Mouse (Mus musculus) heart, adult 2 months (tissue): ENCODE measurements at regions not wholly inside any gene's neighbourhood (a gene's known extent, or its start where the extent isn't known, plus 50 kb on each side); places are given as distances from the start of the nearest gene placed in this dataset.

Source experiments
- DNase-seq, 2 experiments: peaks; one replicate each; pipeline ENCODE4 v3.0.0; 2021
- H3K27ac ChIP-seq: fragments of 200-600 bp; 2 replicates; pipeline ENCODE4 v1.8.1; 2022
- H3K27me3 ChIP-seq: fragments of 200-500 bp; 2 replicates; pipeline ENCODE4 v1.6.1; 2012; ENCODE audit warnings: mild to moderate bottlenecking, low read length, inconsistent platforms, mixed read lengths; ENCODE audit not compliant: control insufficient read depth, insufficient read depth
- H3K36me3 ChIP-seq: fragments of 200-500 bp; 2 replicates; pipeline ENCODE4 v1.6.1; 2012; ENCODE audit warnings: low read length, inconsistent platforms; ENCODE audit not compliant: control insufficient read depth, insufficient read depth
- H3K4me1 ChIP-seq: fragments of 200-500 bp; 2 replicates; pipeline ENCODE4 v1.6.1; 2011; ENCODE audit warnings: low read length; ENCODE audit not compliant: control insufficient read depth, insufficient read depth
- H3K4me3 ChIP-seq: fragments of 200-600 bp; 2 replicates; pipeline ENCODE4 v1.8.1; 2022
- H3K79me2 ChIP-seq: fragments of 200-500 bp; replicated peaks from 2 replicates; pipeline ENCODE4 v1.6.1; 2012; ENCODE audit warnings: mild to moderate bottlenecking, inconsistent platforms, low read length, moderate library complexity, mixed read lengths; ENCODE audit not compliant: control insufficient read depth, insufficient read depth
- H3K9ac ChIP-seq: fragments of 200-500 bp; 2 replicates; pipeline ENCODE4 v1.6.1; 2012; ENCODE audit warnings: low read depth, mild to moderate bottlenecking, control low read depth, inconsistent platforms, low read length, mixed read lengths
- CTCF ChIP-seq: fragments of 200-600 bp; IDR thresholded peaks from 2 replicates; pipeline ENCODE4 v1.8.1; 2022; ENCODE audit warnings: antibody characterized with exemption, mild to moderate bottlenecking, moderate library complexity
- EP300 ChIP-seq: fragments of 200-500 bp; IDR thresholded peaks from 2 replicates; pipeline ENCODE4 v1.6.1; 2011; ENCODE audit warnings: low read depth, low read length, control low read depth; ENCODE audit not compliant: insufficient read depth
- POLR2A ChIP-seq: fragments of 200-500 bp; IDR thresholded peaks from 2 replicates; pipeline ENCODE4 v1.6.1; 2011; ENCODE audit warnings: mild to moderate bottlenecking, low read depth, low read length, control low read depth; ENCODE audit not compliant: insufficient read depth
- WGBS: fragments of 180-500 bp; shearing (Covaris S2); methylation state at CpG from one replicate; pipeline ENCODE4 v1.1.7; 2018; 5-methylcytosine and 5-hydroxymethylcytosine counted together
- intact Hi-C: fragments of 180-260 bp; cut with DNase I; formaldehyde crosslinking; loops from one replicate; pipeline ENCODE4 v1.15.1; 2025

- no peak for DNase-seq
- WGBS = 51% methylated on average over 1 of the region's 1 CpGs
- Histone ChIP-seq H3K9ac (no peak overlapping the region), H3K27ac (no peak overlapping the region), H3K4me3 (no peak overlapping the region), H3K27me3 (no peaks in the 10 kb centered on the region), H3K4me1 (no peaks in the 10 kb centered on the region), H3K79me2 (no peaks in the 10 kb centered on the region), H3K36me3 (no peaks in the 10 kb centered on the region)
- TF ChIP-seq POLR2A (no peak), EP300 (no peak), CTCF (no peak)
- intact Hi-C loops = no loop called here
Measured at GRCm38 (mm10) chr12:95329666-95330065, 362.4 kb upstream of the Flrt2 start.

GRCm38 (mm10) chr12:95347786-95348185 is 344.2 kb upstream of the Flrt2 start:
- H3K27me3 ChIP-seq = no peaks in the 10 kb centered on the region
- DNase-seq = no peak
- H3K27ac ChIP-seq = no peak overlapping the region
- no peaks in the 10 kb centered on the region for H3K79me2 ChIP-seq
- no peaks in the 10 kb centered on the region for H3K4me1 ChIP-seq
- H3K36me3 ChIP-seq = no peaks in the 10 kb centered on the region
- intact Hi-C loops = no loop called here
- WGBS = 74% methylated on average over 5 of the region's 5 CpGs
- no peak overlapping the region for H3K9ac ChIP-seq
- TF ChIP-seq EP300 (no peak), CTCF (no peak), POLR2A (no peak)
- no peak overlapping the region for H3K4me3 ChIP-seq

DNA sequence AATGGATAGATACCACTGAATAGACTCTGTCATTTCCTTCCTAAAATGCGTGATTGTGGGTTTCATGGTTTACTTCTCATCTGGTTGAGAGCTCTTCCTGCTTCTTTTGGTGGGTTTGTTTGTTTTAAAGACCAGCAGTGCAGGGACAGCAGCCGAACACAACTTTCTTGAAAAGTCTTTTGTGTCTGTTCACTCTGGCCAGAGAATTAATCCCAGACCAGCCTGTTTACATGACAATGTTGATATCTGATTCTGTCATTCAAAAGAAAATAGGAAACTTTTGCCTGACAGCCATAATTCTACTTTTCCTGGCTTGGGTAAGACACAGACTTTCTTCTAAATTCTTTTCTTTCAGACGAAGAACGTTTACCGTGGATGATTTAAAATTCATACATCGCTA is 336.9 kb upstream of the Flrt2 start:
- Histone ChIP-seq H3K4me1 (no peaks in the 10 kb centered on the region), H3K27ac (no peak overlapping the region), H3K9ac (no peak overlapping the region), H3K4me3 (no peak overlapping the region), H3K36me3 (no peaks in the 10 kb centered on the region), H3K79me2 (no peaks in the 10 kb centered on the region), H3K27me3 (no peaks in the 10 kb centered on the region)
- DNase-seq = no peak
- TF ChIP-seq CTCF = no peak
- TF ChIP-seq EP300 = no peak
- TF ChIP-seq POLR2A = no peak
- WGBS = 51% methylated on average over 6 of the region's 6 CpGs
- intact Hi-C loops = no loop called here

- no peak for TF ChIP-seq POLR2A
- TF ChIP-seq CTCF = no peak
- TF ChIP-seq EP300 = no peak
- no peaks in the 10 kb centered on the region for H3K27me3 ChIP-seq
- 54% methylated on average over 3 of the region's 3 CpGs for WGBS
- H3K79me2 ChIP-seq = no peaks in the 10 kb centered on the region
- no peak overlapping the region for H3K4me3 ChIP-seq
- no peaks in the 10 kb centered on the region for H3K4me1 ChIP-seq
- H3K27ac ChIP-seq = no peak overlapping the region
- no peaks in the 10 kb centered on the region for H3K36me3 ChIP-seq
- DNase-seq = no peak
- intact Hi-C loops = no loop called here
- no peak overlapping the region for H3K9ac ChIP-seq
Measured at GRCm38 (mm10) chr12:95384248-95384964, 307.6 kb upstream of the Flrt2 start.

DNA sequence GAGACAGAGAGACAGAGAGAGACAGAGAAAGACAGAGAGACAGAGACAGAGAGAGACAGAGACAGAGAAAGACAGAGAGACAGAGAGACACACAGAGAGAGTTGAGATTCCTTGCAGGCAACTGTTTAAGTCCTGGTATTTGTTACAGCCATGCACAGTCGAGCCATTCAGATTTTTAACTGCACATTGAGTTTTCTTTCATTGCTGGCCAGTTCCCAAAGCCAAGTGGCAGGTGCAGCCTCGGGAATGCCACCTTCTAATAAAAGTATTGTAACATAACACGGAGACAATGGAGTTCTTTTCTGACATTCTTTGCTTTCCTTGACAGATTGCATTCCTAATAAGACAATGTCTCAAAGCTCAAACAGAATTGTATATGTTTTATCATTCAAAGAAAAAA is 306.3 kb upstream of the Flrt2 start:
- no peaks in the 10 kb centered on the region for H3K4me1 ChIP-seq
- intact Hi-C loops = no loop called here
- 53% methylated on average over 3 of the region's 3 CpGs for WGBS
- no peaks in the 10 kb centered on the region for H3K36me3 ChIP-seq
- no peak overlapping the region for H3K4me3 ChIP-seq
- H3K27ac ChIP-seq = no peak overlapping the region
- no peaks in the 10 kb centered on the region for H3K79me2 ChIP-seq
- DNase-seq = no peak
- no peak overlapping the region for H3K9ac ChIP-seq
- no peaks in the 10 kb centered on the region for H3K27me3 ChIP-seq
- no peak for TF ChIP-seq EP300
- TF ChIP-seq CTCF = no peak
- no peak for TF ChIP-seq POLR2A

DNA sequence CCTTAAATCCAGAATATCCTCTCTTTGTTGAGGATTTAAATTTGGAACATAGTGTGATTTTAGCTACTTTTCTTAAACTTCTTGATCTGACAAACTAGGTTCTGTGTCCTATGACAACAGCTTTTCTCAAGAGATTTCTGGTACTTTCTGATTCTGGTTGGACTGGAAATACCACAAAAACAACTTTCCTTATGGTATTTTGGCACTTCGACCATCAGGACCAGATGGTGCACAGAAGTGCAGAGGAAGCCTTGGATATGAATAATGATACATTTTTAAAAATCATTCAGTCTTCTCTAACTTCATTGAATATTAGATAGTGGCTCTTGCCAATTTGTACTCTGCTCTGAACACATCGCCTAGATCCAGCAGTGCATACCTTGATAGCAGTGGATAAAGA is 303.8 kb upstream of the Flrt2 start:
- TF ChIP-seq EP300 (no peak), POLR2A (no peak), CTCF (no peak)
- Histone ChIP-seq H3K79me2 (no peaks in the 10 kb centered on the region), H3K27ac (no peak overlapping the region), H3K9ac (no peak overlapping the region), H3K36me3 (no peaks in the 10 kb centered on the region), H3K27me3 (no peaks in the 10 kb centered on the region), H3K4me3 (no peak overlapping the region), H3K4me1 (no peaks in the 10 kb centered on the region)
- intact Hi-C loops = no loop called here
- 79% methylated on average over 2 of the region's 2 CpGs for WGBS
- DNase-seq = no peak

DNA sequence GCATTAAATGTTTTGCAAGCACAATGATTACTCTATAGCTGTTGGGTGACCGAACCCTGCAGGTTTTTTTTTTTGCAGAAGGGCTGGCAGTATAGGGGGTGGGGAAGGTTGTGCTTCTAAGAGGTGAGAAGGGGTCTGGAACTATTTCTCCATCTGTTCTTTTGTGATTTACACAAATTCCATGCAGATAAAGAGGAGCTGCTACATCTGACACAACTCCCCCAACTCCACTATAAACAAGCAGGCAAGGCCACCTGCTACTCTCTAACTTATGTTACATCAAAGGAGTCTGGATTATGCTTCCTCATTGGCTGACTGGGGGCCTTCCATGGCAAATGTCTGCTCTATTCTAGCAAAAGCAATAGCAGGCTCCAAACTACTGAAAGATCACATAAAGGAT is 299.2 kb upstream of the Flrt2 start:
- H3K36me3 ChIP-seq = no peaks in the 10 kb centered on the region
- no peak overlapping the region for H3K4me3 ChIP-seq
- TF ChIP-seq POLR2A (no peak), CTCF (no peak), EP300 (no peak)
- no peak overlapping the region for H3K27ac ChIP-seq
- no peaks in the 10 kb centered on the region for H3K4me1 ChIP-seq
- no peaks in the 10 kb centered on the region for H3K27me3 ChIP-seq
- intact Hi-C loops = no loop called here
- no peak overlapping the region for H3K9ac ChIP-seq
- H3K79me2 ChIP-seq = no peaks in the 10 kb centered on the region
- WGBS = 89% methylated on average over 1 of the region's 1 CpGs
- no peak for DNase-seq
